Mouse (Mus musculus): ENCODE measurements around the gene 4833427G06Rik. TPM values are rescaled to one million over a fixed set of nuclear protein-coding genes. Genes with fewer than 3 reads are reported as not detected.
A peak's percentile ranks its signal among the peaks of the same experiment; 100 is the strongest.

4833427G06Rik gene
- not detected in 2 replicates for polyA plus RNA-seq (2015; fragmentation: Nextera tagmentation; extraction: Ambion mirVana)

DNA sequence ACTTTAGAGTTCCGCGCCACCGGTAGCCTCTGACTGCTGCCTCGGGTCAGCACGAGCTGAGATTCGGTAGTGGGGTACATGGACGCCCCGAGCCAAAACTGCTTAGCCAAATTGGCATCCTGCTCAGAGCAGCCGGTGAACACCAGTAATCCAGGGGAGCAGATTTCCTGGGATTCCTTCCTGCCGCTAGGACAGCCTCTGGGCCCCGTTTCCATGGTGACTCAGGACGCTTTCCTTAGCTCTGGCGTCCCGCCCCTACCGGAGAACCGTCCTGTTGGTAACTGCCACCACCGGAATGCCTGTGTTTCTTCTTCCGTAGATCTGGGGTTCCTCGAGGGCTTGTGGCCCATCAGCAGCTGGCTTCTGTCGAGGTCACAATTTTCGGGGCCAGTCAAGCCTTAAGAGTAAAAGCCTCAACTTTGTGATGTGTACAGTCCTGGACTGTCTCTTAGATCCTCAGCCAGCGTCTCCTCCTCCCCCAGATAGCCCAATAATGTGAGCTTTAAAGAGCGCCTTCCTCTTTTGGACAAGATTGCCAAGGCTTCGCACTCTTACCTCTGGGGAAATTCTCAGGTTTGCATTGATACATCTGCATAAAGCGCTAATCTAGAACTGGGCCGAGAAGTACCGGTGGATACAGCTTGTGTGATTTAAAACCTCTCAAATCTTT is at the start of gene 4833427G06Rik:
TSS of gene 4833427G06Rik (minus strand) at position 323 of the 670 bp plus-strand sequence.

DNA sequence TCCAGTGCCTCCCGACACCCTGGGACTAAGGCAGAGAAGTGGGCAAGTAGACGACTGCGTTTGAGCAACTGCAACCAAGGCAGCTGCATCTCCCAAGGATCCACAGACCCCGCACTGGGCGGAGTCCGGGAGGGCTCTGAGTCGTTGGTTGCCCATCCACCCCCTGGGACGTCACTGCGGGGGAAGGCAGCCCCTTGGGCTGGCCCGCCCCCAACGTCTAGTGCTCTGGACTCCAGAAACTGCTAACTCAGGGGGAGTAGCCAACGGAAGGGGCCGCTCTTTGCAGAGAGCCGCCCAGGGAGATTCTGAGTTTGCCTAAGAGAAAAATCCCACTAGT is 24.9 kb downstream of the 4833427G06Rik start, which contains the start of gene Layn:
TSS of gene Layn (minus strand) at position 116 of the 337 bp plus-strand sequence.

DNA sequence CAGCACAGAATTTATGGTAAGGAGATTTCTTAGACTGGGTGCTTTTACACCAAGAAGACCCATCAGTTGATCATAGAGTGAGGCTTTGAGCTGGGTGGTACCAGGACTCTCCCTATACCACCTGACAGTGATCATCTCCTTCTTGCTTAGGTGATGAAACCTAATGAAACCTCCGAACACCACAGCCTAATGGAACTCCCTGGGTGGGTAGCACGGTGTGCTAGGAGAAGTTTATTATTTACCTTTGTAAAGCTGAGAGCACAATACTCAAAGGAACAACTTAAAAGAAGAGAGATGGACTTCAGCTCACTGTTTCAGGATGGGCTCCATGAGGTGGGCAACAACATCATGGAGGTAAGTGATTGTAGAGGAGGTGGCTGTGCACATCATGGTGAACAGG is 41.3 kb downstream of the 4833427G06Rik start, which contains the start of gene Btg4:
TSS of gene Btg4 (plus strand) at position 301 of the 400 bp plus-strand sequence.

MicroRNAs within 50 kb of the gene (microRNA counts, 519-probe panel; counts per million panel counts)
- 1,638 counts per million, percentile 16 among the panel's probes with 10 or more counts for microRNA mmu-miR-34b-3p
- microRNA mmu-miR-34b-5p, result 1,853 counts per million, percentile 20 among the panel's probes with 10 or more counts
- 4,106 counts per million, percentile 75 among the panel's probes with 10 or more counts for microRNA mmu-miR-34c

Small RNA genes lying within 50 kb of the gene (microRNA-seq; reads per million reads assigned to microRNA genes)
- gene Mir34b, result 28.1 reads per million, percentile 31 among the genes with 10 or more reads in this experiment
- gene Mir34c, result 580 reads per million, percentile 67 among the genes with 10 or more reads in this experiment

Other genes with a start within 250 kb of the 4833427G06Rik start
- gene Sik2, start 93.0 kb downstream of the 4833427G06Rik start, polyA plus RNA-seq (2015; fragmentation: Nextera tagmentation; extraction: Ambion mirVana), result 10.8 and 12.7 TPM in 2 replicates
- not detected in 2 replicates for gene Btg4, start 41.2 kb downstream of the 4833427G06Rik start, polyA plus RNA-seq (2015; fragmentation: Nextera tagmentation; extraction: Ambion mirVana)
- 3.9 and 4.0 TPM in 2 replicates for gene Layn, start 25.0 kb downstream of the 4833427G06Rik start, polyA plus RNA-seq (2015; fragmentation: Nextera tagmentation; extraction: Ambion mirVana)
- gene Gm32742, start 63.4 kb upstream of the 4833427G06Rik start, polyA plus RNA-seq (2015; fragmentation: Nextera tagmentation; extraction: Ambion mirVana), result not detected in 2 replicates
- 0.10 TPM in 1 of 2 replicates, not detected in the other for gene Pou2af1, start 111.6 kb upstream of the 4833427G06Rik start, polyA plus RNA-seq (2015; fragmentation: Nextera tagmentation; extraction: Ambion mirVana)
- 2.6 and 3.0 TPM in 2 replicates for gene Colca2, start 176.5 kb upstream of the 4833427G06Rik start, polyA plus RNA-seq (2015; fragmentation: Nextera tagmentation; extraction: Ambion mirVana)
- not detected in 2 replicates for gene 1810046K07Rik, start 226.8 kb upstream of the 4833427G06Rik start, polyA plus RNA-seq (2015; fragmentation: Nextera tagmentation; extraction: Ambion mirVana)

Measured in urinary bladder, postnatal 0 days (tissue).